Mouse (Mus musculus) heart, adult 10 weeks (tissue): ENCODE measurements around the gene Cd9. TPM values are rescaled to one million over a fixed set of nuclear protein-coding genes. Genes with fewer than 3 reads are reported as not detected.

Source experiments
- polyA plus RNA-seq: library from polyadenylated mRNA; stranded (reverse); fragments of 350-450 nt; fragmentation: Illumina TruSeq; extraction: RNeasy Lipid Tissue Mini Kit (QIAGEN cat#74804); gene quantifications from one replicate; pipeline ENCODE4 v1.2.3, GENCODE M21; 2014; ENCODE audit warnings: low read depth, low replicate concordance

Gene Cd9
- 72.0 TPM for polyA plus RNA-seq

GRCm38 (mm10) chr6:125494092-125494871, at the start of gene Cd9:
Cd9 (minus strand) TSS chr6:125494791.

Other genes starting within 250 kb of the Cd9 start
- gene Tuba3a, start 208.7 kb downstream of the Cd9 start, polyA plus RNA-seq, result not detected
- gene Ltbr, start 180.9 kb downstream of the Cd9 start, polyA plus RNA-seq, result 31.2 TPM
- 0.37 TPM for gene Scnn1a, start 174.1 kb downstream of the Cd9 start, polyA plus RNA-seq
- gene Tnfrsf1a, start 145.4 kb downstream of the Cd9 start, polyA plus RNA-seq, result 39.9 TPM
- not detected for gene Plekhg6, start 114.0 kb downstream of the Cd9 start, polyA plus RNA-seq
- 55.2 TPM for gene Vwf, start 52.0 kb upstream of the Cd9 start, polyA plus RNA-seq
- not detected for gene Ano2, start 195.6 kb upstream of the Cd9 start, polyA plus RNA-seq